Mouse (Mus musculus): ENCODE data around the gene Mgat4b. TPM values are rescaled to one million over a fixed set of nuclear protein-coding genes. Genes with fewer than 3 reads are reported as not detected.

Mgat4b gene
- polyA plus RNA-seq, 1 experiment from 2014 or later = 57.9 TPM

GRCm38 (mm10) chr11:50245269-50245668 is 34.6 kb downstream of the Mgat4b start:
- no peak overlapping the region for H3K27ac ChIP-seq
- H3K9ac ChIP-seq = no peak overlapping the region
- no peaks in the 10 kb centered on the region for H3K36me3 ChIP-seq (replicated peaks)
- no peak overlapping the region for H3K4me3 ChIP-seq
- no peaks in the 10 kb centered on the region for H3K4me1 ChIP-seq
- 77% methylated on average over 5 of the region's 5 CpGs for WGBS
- H3K4me2 ChIP-seq = no peak overlapping the region
- no peaks in the 10 kb centered on the region for H3K9me3 ChIP-seq
- no peak for ATAC-seq (replicated peaks)
- H3K27me3 ChIP-seq (replicated peaks) = no peaks in the 10 kb centered on the region

- no peak overlapping the region for H3K27ac ChIP-seq
- no peak for ATAC-seq (replicated peaks)
- H3K36me3 ChIP-seq (replicated peaks) = no peaks in the 10 kb centered on the region
- no peaks in the 10 kb centered on the region for H3K4me1 ChIP-seq
- H3K4me3 ChIP-seq = no peak overlapping the region
- no peak overlapping the region for H3K4me2 ChIP-seq
- no peak overlapping the region for H3K9ac ChIP-seq
- H3K9me3 ChIP-seq = no peaks in the 10 kb centered on the region
- WGBS = 85% methylated on average over 7 of the region's 7 CpGs
- H3K27me3 ChIP-seq (replicated peaks) = no peaks in the 10 kb centered on the region
Measured at GRCm38 (mm10) chr11:50248473-50249171, 37.9 kb downstream of the Mgat4b start.

- WGBS = 76% methylated on average over 3 of the region's 3 CpGs
Measured at GRCm38 (mm10) chr11:50252166-50252565, 41.5 kb downstream of the Mgat4b start.

GRCm38 (mm10) chr11:50252684-50253265 is 42.1 kb downstream of the Mgat4b start:
- Histone ChIP-seq H3K4me2 (no peak overlapping the region), H3K27ac (no peak overlapping the region), H3K9me3 (no peaks in the 10 kb centered on the region), H3K27me3 (replicated peaks) (no peaks in the 10 kb centered on the region), H3K4me1 (no peaks in the 10 kb centered on the region), H3K36me3 (replicated peaks) (peaks cover 11% of the 10 kb centered on the region), H3K9ac (no peak overlapping the region), H3K4me3 (no peak overlapping the region)
- no peak for ATAC-seq (replicated peaks)
- WGBS = 80% methylated on average over 11 of the region's 11 CpGs

More at GRCm38 (mm10) chr11:50252166-50252565, 41.5 kb downstream of the Mgat4b start:
- Histone ChIP-seq H3K36me3 (replicated peaks) (peaks cover 7% of the 10 kb centered on the region; the same call in 1 of the 2 replicates), H3K9me3 (no peaks in the 10 kb centered on the region), H3K27ac (no peak overlapping the region), H3K9ac (no peak overlapping the region), H3K4me2 (no peak overlapping the region), H3K4me1 (no peaks in the 10 kb centered on the region), H3K27me3 (replicated peaks) (no peaks in the 10 kb centered on the region), H3K4me3 (no peak overlapping the region)
- ATAC-seq (replicated peaks) = no peak

- Histone ChIP-seq H3K27ac (no peak overlapping the region), H3K27me3 (replicated peaks) (no peaks in the 10 kb centered on the region), H3K9me3 (no peaks in the 10 kb centered on the region), H3K4me1 (no peaks in the 10 kb centered on the region), H3K4me3 (no peak overlapping the region), H3K36me3 (replicated peaks) (peaks cover 15% of the 10 kb centered on the region), H3K4me2 (no peak overlapping the region), H3K9ac (no peak overlapping the region)
- WGBS = 50% methylated on average over 1 of the region's 1 CpGs
- ATAC-seq (replicated peaks) = no peak
Measured at GRCm38 (mm10) chr11:50253393-50253792, 42.7 kb downstream of the Mgat4b start.

GRCm38 (mm10) chr11:50254010-50254580 is 43.4 kb downstream of the Mgat4b start:
- Histone ChIP-seq H3K9me3 (no peaks in the 10 kb centered on the region), H3K27me3 (replicated peaks) (no peaks in the 10 kb centered on the region), H3K27ac (no peak overlapping the region), H3K9ac (no peak overlapping the region), H3K4me1 (no peaks in the 10 kb centered on the region), H3K36me3 (replicated peaks) (peaks cover 15% of the 10 kb centered on the region), H3K4me2 (no peak overlapping the region), H3K4me3 (no peak overlapping the region)
- no peak for ATAC-seq (replicated peaks)
- 84% methylated on average over 12 of the region's 12 CpGs for WGBS

- H3K4me2 ChIP-seq = no peak overlapping the region
- no peak overlapping the region for H3K27ac ChIP-seq
- no peak overlapping the region for H3K4me3 ChIP-seq
- peaks cover 25% of the 10 kb centered on the region for H3K36me3 ChIP-seq (replicated peaks)
- whole genome bisulfite sequencing = 87% methylated on average over 7 of the region's 7 CpGs
- ATAC-seq (replicated peaks) = no peak
- H3K9ac ChIP-seq = no peak overlapping the region
- no peaks in the 10 kb centered on the region for H3K27me3 ChIP-seq (replicated peaks)
- no peaks in the 10 kb centered on the region for H3K4me1 ChIP-seq
- no peaks in the 10 kb centered on the region for H3K9me3 ChIP-seq
Measured at GRCm38 (mm10) chr11:50256615-50257014, 45.9 kb downstream of the Mgat4b start.

GRCm38 (mm10) chr11:50258310-50258709 is 47.6 kb downstream of the Mgat4b start:
- no peak overlapping the region for H3K9ac ChIP-seq
- H3K4me2 ChIP-seq = no peak overlapping the region
- ATAC-seq (replicated peaks) = no peak
- H3K4me3 ChIP-seq = no peak overlapping the region
- H3K9me3 ChIP-seq = no peaks in the 10 kb centered on the region
- H3K27me3 ChIP-seq (replicated peaks) = no peaks in the 10 kb centered on the region
- 77% methylated on average over 7 of the region's 7 CpGs for WGBS
- no peak overlapping the region for H3K27ac ChIP-seq
- peaks cover 41% of the 10 kb centered on the region for H3K36me3 ChIP-seq (replicated peaks)
- H3K4me1 ChIP-seq = no peaks in the 10 kb centered on the region

- H3K27ac ChIP-seq = no peak overlapping the region
- H3K4me2 ChIP-seq = no peak overlapping the region
- peaks cover 58% of the 10 kb centered on the region for H3K36me3 ChIP-seq (replicated peaks)
- H3K27me3 ChIP-seq (replicated peaks) = no peaks in the 10 kb centered on the region
- H3K9me3 ChIP-seq = no peaks in the 10 kb centered on the region
- WGBS = 90% methylated on average over 4 of the region's 4 CpGs
- H3K9ac ChIP-seq = no peak overlapping the region
- no peaks in the 10 kb centered on the region for H3K4me1 ChIP-seq
- no peak overlapping the region for H3K4me3 ChIP-seq
- no peak for ATAC-seq (replicated peaks)
Measured at GRCm38 (mm10) chr11:50262020-50262419, 51.3 kb downstream of the Mgat4b start.

- H3K4me3 ChIP-seq = no peak overlapping the region
- H3K36me3 ChIP-seq (replicated peaks) = peaks cover 49% of the 10 kb centered on the region
- H3K4me1 ChIP-seq = no peaks in the 10 kb centered on the region
- no peak overlapping the region for H3K27ac ChIP-seq
- WGBS = 96% methylated on average over 3 of the region's 3 CpGs
- no peak overlapping the region for H3K9ac ChIP-seq
- no peak overlapping the region for H3K4me2 ChIP-seq
- no peak for ATAC-seq (replicated peaks)
- H3K27me3 ChIP-seq (replicated peaks) = no peaks in the 10 kb centered on the region
- no peaks in the 10 kb centered on the region for H3K9me3 ChIP-seq
Measured at GRCm38 (mm10) chr11:50263198-50263597, 52.5 kb downstream of the Mgat4b start.

- 94% methylated on average over 8 of the region's 8 CpGs for WGBS
- H3K27ac ChIP-seq = no peak overlapping the region
- H3K36me3 ChIP-seq (replicated peaks) = peaks cover 43% of the 10 kb centered on the region
- H3K9me3 ChIP-seq = no peaks in the 10 kb centered on the region
- no peaks in the 10 kb centered on the region for H3K27me3 ChIP-seq (replicated peaks)
- H3K4me1 ChIP-seq = no peaks in the 10 kb centered on the region
- no peak overlapping the region for H3K4me2 ChIP-seq
- ATAC-seq (replicated peaks) = no peak
- H3K4me3 ChIP-seq = no peak overlapping the region
- H3K9ac ChIP-seq = no peak overlapping the region
Measured at GRCm38 (mm10) chr11:50265931-50266330, 55.2 kb downstream of the Mgat4b start.

GRCm38 (mm10) chr11:50266997-50267396 is 56.3 kb downstream of the Mgat4b start:
- ATAC-seq (replicated peaks) = no peak
- H3K9me3 ChIP-seq = no peaks in the 10 kb centered on the region
- WGBS = 95% methylated on average over 3 of the region's 3 CpGs

GRCm38 (mm10) chr11:50269163-50269562 is 58.5 kb downstream of the Mgat4b start:
- H3K9me3 ChIP-seq = no peaks in the 10 kb centered on the region
- H3K4me3 ChIP-seq = no peak overlapping the region
- H3K4me1 ChIP-seq = 0 out of 2 replicates have a peak, but pooled peaks cover 2% of the 10 kb centered on the region
- H3K9ac ChIP-seq = no peak overlapping the region
- WGBS = 84% methylated on average over 2 of the region's 2 CpGs
- H3K27me3 ChIP-seq (replicated peaks) = no peaks in the 10 kb centered on the region
- H3K4me2 ChIP-seq = no peak overlapping the region
- H3K27ac ChIP-seq = no peak overlapping the region
- H3K36me3 ChIP-seq (replicated peaks) = peaks cover 17% of the 10 kb centered on the region
- no peak for ATAC-seq (replicated peaks)

More at GRCm38 (mm10) chr11:50266997-50267396, 56.3 kb downstream of the Mgat4b start:
- H3K4me3 ChIP-seq = no peak overlapping the region
- no peaks in the 10 kb centered on the region for H3K4me1 ChIP-seq
- H3K27me3 ChIP-seq (replicated peaks) = no peaks in the 10 kb centered on the region
- peaks cover 36% of the 10 kb centered on the region for H3K36me3 ChIP-seq (replicated peaks)
- no peak overlapping the region for H3K9ac ChIP-seq
- no peak overlapping the region for H3K27ac ChIP-seq
- no peak overlapping the region for H3K4me2 ChIP-seq
